Mouse (Mus musculus) kidney, postnatal 0 days (tissue): Measurements from ENCODE around the gene Egfl8. TPM values are rescaled to one million over a fixed set of nuclear protein-coding genes. Genes with fewer than 3 reads are reported as not detected.
A peak's percentile ranks its signal among the peaks of the same experiment; 100 is the strongest.

Experiments used
- ATAC-seq: fragments of 200-750 bp; cut with Nextera tagmentation; replicated peaks from 2 replicates; pipeline ENCODE4 v1.8.0; 2017; ENCODE audit warnings: low read depth, moderate number of reproducible peaks, moderate TSS enrichment, moderate library complexity; ENCODE audit not compliant: low FRiP score
- DNase-seq: peaks from one replicate; pipeline ENCODE4 v3.0.0-alpha.2; 2016; ENCODE audit warnings: low spot score
- H3K27ac ChIP-seq: fragments of 300-500 bp; sonication (generic); 2 replicates; pipeline ENCODE4 v1.5.1; 2014; ENCODE audit warnings: mild to moderate bottlenecking
- H3K27me3 ChIP-seq: fragments of 300-500 bp; sonication (generic); 2 replicates; pipeline ENCODE4 v1.6.1; 2014; ENCODE audit warnings: low read length, mixed read lengths; ENCODE audit not compliant: insufficient read depth
- H3K36me3 ChIP-seq: fragments of 300-500 bp; sonication (generic); 2 replicates; pipeline ENCODE4 v1.6.1; 2014; ENCODE audit warnings: low read length, mixed read lengths; ENCODE audit not compliant: insufficient read depth
- H3K4me1 ChIP-seq: fragments of 300-500 bp; sonication (generic); replicated peaks from 2 replicates; pipeline ENCODE4 v1.6.1; 2014; ENCODE audit warnings: antibody characterized with exemption, low read length, mixed read lengths; ENCODE audit not compliant: insufficient read depth
- H3K4me2 ChIP-seq: fragments of 300-500 bp; sonication (generic); 2 replicates; pipeline ENCODE4 v1.6.1; 2014; ENCODE audit warnings: mild to moderate bottlenecking, low read length, moderate library complexity, mixed read lengths
- H3K4me3 ChIP-seq: fragments of 300-500 bp; sonication (generic); replicated peaks from 2 replicates; pipeline ENCODE4 v1.5.1; 2014; ENCODE audit warnings: low read depth, low read length
- H3K9ac ChIP-seq: fragments of 300-500 bp; sonication (generic); 2 replicates; pipeline ENCODE4 v1.6.1; 2014; ENCODE audit warnings: low read depth, low read length
- H3K9me3 ChIP-seq: fragments of 300-500 bp; sonication (generic); replicated peaks from 2 replicates; pipeline ENCODE4 v1.6.1; 2016; ENCODE audit warnings: low read length, inconsistent platforms, mixed read lengths
- CTCF ChIP-seq: IDR thresholded peaks from 2 replicates; pipeline ENCODE4 v1.5.1; 2016; ENCODE audit warnings: antibody characterized with exemption, low read depth, mild to moderate bottlenecking, moderate library complexity
- WGBS: fragments of 180-500 bp; shearing (Covaris S2); extraction: QIAGEN DNeasy Blood & Tissue Kit; methylation state at CpG from one replicate; pipeline ENCODE4 v1.1.7; 2014; 5-methylcytosine and 5-hydroxymethylcytosine counted together
- polyA plus RNA-seq: library from polyadenylated mRNA; unstranded; fragments of >200 nt; fragmentation: Nextera tagmentation; extraction: Ambion mirVana; gene quantifications from 2 replicates; pipeline ENCODE4 v1.2.1, GENCODE M21; 2015

The Egfl8 gene
- polyA plus RNA-seq = 5.9 and 6.6 TPM in 2 replicates

DNA sequence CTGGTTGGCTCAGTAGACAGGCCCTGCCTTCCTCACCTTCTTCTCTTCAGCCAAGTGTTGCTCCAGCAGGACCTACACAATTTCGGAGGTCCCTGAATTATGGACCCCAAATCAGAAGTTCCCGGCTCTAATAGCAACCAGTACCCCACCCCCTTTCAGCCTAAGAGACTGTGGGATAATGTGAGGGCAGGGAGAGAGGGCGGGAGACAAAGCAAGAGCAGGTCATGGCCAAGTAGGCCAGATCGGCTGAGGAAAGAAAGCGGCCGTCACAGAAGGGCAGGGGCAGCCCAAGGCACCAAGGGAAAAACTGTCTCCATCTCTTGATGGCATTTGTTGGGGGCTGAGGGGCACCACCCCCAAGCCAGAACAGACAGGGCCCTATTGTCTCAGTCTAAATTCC, at the start of gene Egfl8:
Gene Egfl8 (minus strand): TSS at position 101 of the 400 bp plus-strand sequence.
- no peaks in the 10 kb centered on the region for H3K27me3 ChIP-seq
- no peak for TF ChIP-seq CTCF
- ATAC-seq (no peak), DNase-seq (no peak)
- H3K27ac ChIP-seq = 0 out of 2 replicates have a peak within 1 kb of the TSS, but pooled peaks have one; percentile 8
- peaks cover 47% of the 10 kb centered on the region for H3K36me3 ChIP-seq
- H3K4me3 ChIP-seq = no peak within 1 kb of the TSS
- no peaks in the 10 kb centered on the region for H3K9me3 ChIP-seq
- WGBS = 74% methylated on average over 6 of the region's 6 CpGs
- no peaks in the 10 kb centered on the region for H3K4me1 ChIP-seq
- no peak within 1 kb of the TSS for H3K9ac ChIP-seq
- H3K4me2 ChIP-seq = no peak within 1 kb of the TSS

GRCm38 (mm10) chr17:34664472-34664871, 48.7 kb upstream of the Egfl8 start:
- WGBS = 75% methylated on average over 7 of the region's 7 CpGs
- no peaks in the 10 kb centered on the region for H3K9me3 ChIP-seq
- no peak overlapping the region for H3K4me3 ChIP-seq
- no peak overlapping the region for H3K4me2 ChIP-seq
- no peak overlapping the region for H3K27ac ChIP-seq
- H3K4me1 ChIP-seq = peaks cover 18% of the 10 kb centered on the region; the same call in 1 of the 2 replicates
- TF ChIP-seq CTCF = no peak
- DNase-seq (no peak), ATAC-seq (no peak)
- no peaks in the 10 kb centered on the region for H3K36me3 ChIP-seq
- H3K9ac ChIP-seq = no peak overlapping the region
- no peaks in the 10 kb centered on the region; the same call in 1 of the 2 replicates for H3K27me3 ChIP-seq

GRCm38 (mm10) chr17:34663558-34663957, 47.8 kb upstream of the Egfl8 start:
- no peak overlapping the region for H3K4me3 ChIP-seq
- no peaks in the 10 kb centered on the region for H3K9me3 ChIP-seq
- 43% methylated on average over 1 of the region's 1 CpGs for WGBS
- no peaks in the 10 kb centered on the region for H3K36me3 ChIP-seq
- TF ChIP-seq CTCF = no peak
- DNase-seq (no peak), ATAC-seq (no peak)
- no peak overlapping the region for H3K9ac ChIP-seq
- H3K27ac ChIP-seq = no peak overlapping the region
- no peak overlapping the region for H3K4me2 ChIP-seq
- H3K4me1 ChIP-seq = peaks cover 18% of the 10 kb centered on the region; the same call in 1 of the 2 replicates
- H3K27me3 ChIP-seq = no peaks in the 10 kb centered on the region; the same call in 1 of the 2 replicates

DNA sequence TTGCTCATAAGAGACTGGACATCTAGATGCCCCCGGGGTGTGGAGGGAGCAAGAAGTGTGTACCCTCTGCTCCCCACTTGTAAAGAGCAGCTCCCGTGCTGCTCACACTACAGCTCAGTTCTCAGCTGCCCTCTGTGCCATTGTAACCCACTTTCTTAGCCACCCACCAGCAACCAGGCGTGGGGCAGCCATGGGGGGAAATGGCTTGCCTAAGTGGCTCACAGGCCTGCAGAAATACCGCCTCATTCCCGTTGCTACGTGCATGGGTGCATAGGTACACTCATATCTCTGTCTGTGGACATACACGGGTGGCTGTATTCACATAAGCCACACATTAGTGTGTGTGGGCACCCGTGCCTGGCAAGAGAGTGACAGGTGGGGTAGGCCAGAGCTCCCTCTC, 47.2 kb upstream of the Egfl8 start:
- Histone ChIP-seq H3K36me3 (no peaks in the 10 kb centered on the region), H3K4me2 (no peak overlapping the region), H3K27me3 (no peaks in the 10 kb centered on the region; the same call in 1 of the 2 replicates), H3K9me3 (no peaks in the 10 kb centered on the region), H3K27ac (no peak overlapping the region), H3K4me1 (peaks cover 18% of the 10 kb centered on the region; the same call in 1 of the 2 replicates), H3K9ac (no peak overlapping the region), H3K4me3 (no peak overlapping the region)
- ATAC-seq (no peak), DNase-seq (no peak)
- TF ChIP-seq CTCF = no peak
- WGBS = 89% methylated on average over 8 of the region's 8 CpGs

- 84% methylated on average over 1 of the region's 1 CpGs for WGBS
- H3K9ac ChIP-seq = no peak overlapping the region
- H3K4me2 ChIP-seq = no peak overlapping the region
- no peaks in the 10 kb centered on the region for H3K9me3 ChIP-seq
- no peaks in the 10 kb centered on the region; the same call in 1 of the 2 replicates for H3K27me3 ChIP-seq
- DNase-seq (no peak), ATAC-seq (no peak)
- H3K27ac ChIP-seq = no peak overlapping the region
- H3K4me3 ChIP-seq = no peak overlapping the region
- peaks cover 18% of the 10 kb centered on the region; the same call in 1 of the 2 replicates for H3K4me1 ChIP-seq
- no peak for TF ChIP-seq CTCF
- no peaks in the 10 kb centered on the region for H3K36me3 ChIP-seq
Measured at GRCm38 (mm10) chr17:34662468-34662867, 46.7 kb upstream of the Egfl8 start.

- 2% methylated on average over 19 of the region's 19 CpGs for WGBS
- H3K27ac ChIP-seq = peak overlapping the region; percentile 9; the same call in 1 of the 2 replicates
- peaks cover 18% of the 10 kb centered on the region; the same call in 1 of the 2 replicates for H3K4me1 ChIP-seq
- no peaks in the 10 kb centered on the region; the same call in 1 of the 2 replicates for H3K27me3 ChIP-seq
- DNase-seq (peak; percentile 82), ATAC-seq (peak; percentile 31; the same call in 1 of the 2 replicates)
- H3K9ac ChIP-seq = no peak overlapping the region
- H3K4me3 ChIP-seq = 0 out of 2 replicates have a peak overlapping the region, but pooled peaks have one; percentile 9
- no peaks in the 10 kb centered on the region for H3K36me3 ChIP-seq
- H3K4me2 ChIP-seq = peak overlapping the region; percentile 43
- no peaks in the 10 kb centered on the region for H3K9me3 ChIP-seq
- no peak for TF ChIP-seq CTCF
Measured at GRCm38 (mm10) chr17:34661121-34661591, 45.4 kb upstream of the Egfl8 start.
